Mouse (Mus musculus): ENCODE data around the gene Efr3b.

The Efr3b gene

DNA sequence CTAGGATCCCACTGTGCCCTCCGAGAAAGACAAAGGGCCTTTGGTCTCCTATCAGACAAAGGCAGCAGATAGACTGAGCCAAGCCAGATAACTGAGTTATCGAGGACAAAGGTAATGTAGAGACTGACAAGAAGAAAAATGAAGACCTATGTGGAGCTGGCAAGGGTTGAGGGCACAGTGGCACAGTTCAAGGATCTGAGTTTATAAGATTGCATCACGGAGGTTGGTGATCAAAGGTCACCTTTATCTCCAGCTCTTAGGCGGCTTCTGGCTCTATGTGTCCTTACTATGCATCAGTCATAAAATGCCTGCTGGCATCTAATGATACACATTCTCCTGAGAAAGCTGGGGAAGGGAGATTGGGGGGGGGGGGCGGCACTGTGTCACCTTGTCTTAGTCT is 2.6 kb downstream of the Efr3b start:
- no peak for DNase-seq (ENCODE audit: low spot score)

- DNase-seq (ENCODE audit: low spot score): no peak
These were observed 9.7 kb downstream of the Efr3b start for GRCm38 (mm10) chr12:4029064-4029463.

GRCm38 (mm10) chr12:4028516-4028915 is 10.2 kb downstream of the Efr3b start:
- no peak for DNase-seq (ENCODE audit: low spot score)

GRCm38 (mm10) chr12:4024356-4024755 is 14.4 kb downstream of the Efr3b start:
- DNase-seq (ENCODE audit: low spot score): no peak

DNA sequence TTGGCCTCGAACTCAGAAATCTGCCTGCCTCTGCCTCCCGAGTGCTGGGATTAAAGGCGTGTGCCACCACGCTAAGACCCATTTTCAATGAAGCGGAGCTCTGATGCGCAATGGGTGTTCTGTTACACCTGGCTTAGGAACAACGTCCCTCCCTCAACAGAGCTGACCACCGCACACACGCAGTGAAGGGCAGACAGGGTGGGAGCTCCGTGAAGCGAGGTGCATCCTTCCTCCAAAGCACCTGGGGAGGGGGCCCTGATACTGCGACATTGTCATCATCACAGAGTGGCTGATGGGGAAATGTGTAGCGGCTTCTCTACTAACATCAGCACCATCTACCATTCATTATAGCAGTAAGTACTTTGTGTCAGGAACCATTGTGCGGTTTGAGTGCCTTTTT is 15.2 kb downstream of the Efr3b start:
- DNase-seq (ENCODE audit: low spot score): no peak

DNA sequence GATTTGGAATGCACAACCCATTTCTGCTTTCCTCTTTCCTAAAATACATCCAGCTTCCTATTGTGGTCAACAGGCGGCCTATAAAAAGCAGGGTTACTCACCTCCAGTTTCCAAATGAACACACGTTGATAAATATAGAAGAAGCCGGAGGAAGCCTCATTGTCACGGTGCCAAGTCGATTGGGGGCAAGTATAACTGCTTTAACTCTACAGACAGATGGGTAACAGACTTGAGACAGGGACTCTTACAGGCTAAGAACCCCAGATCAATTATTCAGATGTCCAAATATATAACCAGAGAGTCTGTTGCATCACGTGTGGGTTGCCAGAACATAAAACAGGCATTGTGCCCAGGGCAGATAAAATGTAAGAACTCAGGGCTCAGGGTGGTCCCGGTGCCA is 15.9 kb downstream of the Efr3b start:
- DNase-seq (ENCODE audit: low spot score): no peak

- no peak for DNase-seq (ENCODE audit: low spot score)
These were observed 18.2 kb downstream of the Efr3b start for GRCm38 (mm10) chr12:4020505-4020904.

DNA sequence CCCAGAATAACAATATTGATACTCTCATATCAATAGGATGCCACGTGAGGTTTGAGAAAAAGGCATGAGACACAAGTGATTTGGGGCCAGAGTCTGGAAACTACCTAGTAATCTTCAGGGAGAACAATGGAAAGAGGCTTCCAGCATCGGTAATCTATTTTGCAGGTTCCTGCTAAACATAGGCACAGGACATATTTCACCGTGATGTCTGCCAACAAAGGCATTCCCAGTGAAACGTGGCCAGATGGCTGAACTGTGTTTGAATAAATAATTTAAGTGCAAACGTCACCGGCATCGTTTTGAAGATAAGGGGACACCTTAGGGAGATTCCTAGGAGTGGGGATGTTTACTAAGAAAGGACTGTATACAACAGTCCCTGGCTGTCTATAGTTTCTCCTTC is 22.4 kb downstream of the Efr3b start:
- DNase-seq (ENCODE audit: low spot score): peak; percentile 47

GRCm38 (mm10) chr12:4015741-4016140 is 23.0 kb downstream of the Efr3b start:
- DNase-seq (ENCODE audit: low spot score): no peak

DNA sequence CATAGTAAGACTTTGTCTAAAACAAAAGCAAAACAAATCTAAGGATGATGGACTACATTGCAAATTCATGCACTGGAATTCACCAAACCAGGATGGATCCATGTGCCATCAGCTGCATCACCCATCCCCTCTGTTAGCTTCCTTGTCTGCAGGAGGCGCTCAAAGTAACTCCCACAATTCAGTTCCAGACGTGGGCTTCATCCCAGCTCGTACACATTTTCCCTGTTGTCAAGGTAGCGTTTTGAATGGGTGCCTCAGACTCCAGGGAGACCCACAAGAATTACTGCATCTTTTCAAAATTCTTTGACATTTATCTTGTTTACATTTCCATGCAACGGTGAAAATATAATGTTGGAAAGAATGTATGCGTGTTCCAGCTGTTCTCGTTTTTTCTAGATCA is 23.5 kb downstream of the Efr3b start:
- DNase-seq (ENCODE audit: low spot score): no peak

- no peak for DNase-seq (ENCODE audit: low spot score)
These were observed 27.0 kb downstream of the Efr3b start for GRCm38 (mm10) chr12:4011715-4012114.

- no peak for DNase-seq (ENCODE audit: low spot score)
These were observed 27.4 kb downstream of the Efr3b start for GRCm38 (mm10) chr12:4011301-4011700.

DNA sequence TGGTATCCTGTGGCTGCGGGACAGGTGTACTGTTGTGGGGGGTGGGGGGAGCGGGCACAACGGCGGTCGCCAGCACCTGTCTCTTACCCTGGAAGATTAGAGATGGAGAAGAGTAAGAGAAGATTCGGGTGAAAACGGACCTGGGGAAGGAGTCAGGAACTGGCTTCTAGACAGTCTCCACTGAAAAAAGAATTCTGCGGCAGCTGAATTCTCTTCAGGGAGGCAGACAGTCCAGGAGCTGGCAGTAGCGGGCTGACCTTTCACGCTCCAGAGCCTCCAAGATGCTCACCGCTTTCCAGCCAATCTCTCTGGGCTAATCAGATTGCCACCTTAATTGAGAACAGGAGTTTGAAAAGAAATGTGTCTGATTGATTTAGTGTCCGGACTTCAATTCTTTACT is 30.0 kb downstream of the Efr3b start:
- peak; percentile 67 for DNase-seq (ENCODE audit: low spot score)

DNA sequence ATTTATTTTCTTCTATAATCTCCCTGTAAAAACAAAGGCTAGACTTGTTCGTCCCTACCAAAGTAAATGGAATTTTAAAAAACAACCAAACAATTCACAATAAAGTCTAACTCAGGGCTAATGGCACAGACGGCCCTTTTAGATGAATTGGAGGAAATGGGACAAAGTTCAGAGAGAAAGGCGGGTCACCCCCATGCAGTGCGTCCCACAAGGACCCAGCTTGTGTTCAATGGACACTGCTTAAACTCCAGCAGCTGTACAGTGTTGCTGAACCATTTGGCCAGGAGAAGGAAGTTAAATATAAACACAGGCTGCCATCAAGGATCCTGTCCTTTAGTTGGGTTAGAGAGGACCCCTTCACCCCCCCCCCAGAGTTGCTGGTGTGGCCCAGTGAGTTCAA is 30.9 kb downstream of the Efr3b start:
- DNase-seq (ENCODE audit: low spot score): no peak

- no peak for DNase-seq (ENCODE audit: low spot score)
These were observed 31.5 kb downstream of the Efr3b start for GRCm38 (mm10) chr12:4007181-4007580.

DNA sequence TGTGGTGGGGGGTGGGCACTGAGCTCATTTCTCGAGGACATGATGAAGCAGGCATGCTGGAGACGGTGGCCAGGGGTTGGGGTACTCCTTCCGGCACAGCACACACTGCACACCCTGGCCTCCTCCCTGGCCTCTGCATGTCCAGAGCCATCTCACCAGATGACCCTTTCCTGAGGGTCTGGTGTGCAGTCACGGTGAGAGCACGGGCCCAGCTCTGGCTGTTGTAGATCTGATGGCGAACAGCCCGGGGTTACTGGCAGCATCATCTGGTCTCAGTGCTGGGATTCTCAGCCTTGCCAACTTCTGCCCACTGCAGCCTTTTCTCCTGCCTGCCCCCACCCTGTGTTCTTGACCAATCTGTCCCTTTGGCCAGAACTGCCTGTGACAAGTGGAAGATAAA is 32.6 kb downstream of the Efr3b start:
- no peak for DNase-seq (ENCODE audit: low spot score)

DNA sequence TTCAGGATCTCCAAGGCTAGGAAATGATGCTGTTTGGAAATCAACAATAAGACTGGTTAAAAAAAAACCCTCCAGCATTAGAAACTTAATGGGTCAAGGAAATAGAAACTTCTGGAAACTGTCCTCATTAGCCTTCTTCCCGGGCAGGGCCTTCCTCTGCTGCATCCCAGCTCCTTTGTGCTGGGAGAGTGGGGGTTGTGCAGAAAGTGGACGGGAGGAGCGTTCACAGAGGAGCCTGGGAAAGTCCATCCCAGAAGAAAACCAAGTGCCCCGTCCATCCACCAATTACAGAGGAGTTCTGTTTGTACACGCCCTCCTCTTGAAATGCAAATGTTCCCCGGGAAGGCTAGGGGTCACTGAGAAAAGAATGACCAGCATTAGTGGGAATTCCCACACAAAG is 34.1 kb downstream of the Efr3b start:
- DNase-seq (ENCODE audit: low spot score): peak; percentile 70

- no peak for DNase-seq (ENCODE audit: low spot score)
These were observed 38.3 kb downstream of the Efr3b start for GRCm38 (mm10) chr12:4000406-4000805.

DNA sequence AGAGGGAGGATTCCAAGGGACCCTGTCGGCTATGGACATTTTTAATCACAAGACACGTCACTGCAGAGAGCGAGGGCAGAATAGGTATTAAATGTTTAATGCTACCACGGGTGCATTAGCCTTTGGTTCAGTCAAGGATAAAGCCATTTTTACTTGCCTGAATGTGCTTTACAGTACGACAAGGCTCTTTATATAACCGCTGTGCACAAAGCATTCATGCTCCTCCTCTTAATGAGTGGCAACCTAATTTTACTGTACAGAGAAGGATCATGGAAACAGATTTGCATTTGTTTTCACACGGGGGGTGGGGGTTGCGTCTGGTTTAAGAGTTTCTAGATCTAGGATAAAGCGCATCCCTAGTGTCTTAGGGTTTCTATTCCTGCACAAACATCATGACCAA is 42.0 kb downstream of the Efr3b start:
- no peak for DNase-seq (ENCODE audit: low spot score)

DNA sequence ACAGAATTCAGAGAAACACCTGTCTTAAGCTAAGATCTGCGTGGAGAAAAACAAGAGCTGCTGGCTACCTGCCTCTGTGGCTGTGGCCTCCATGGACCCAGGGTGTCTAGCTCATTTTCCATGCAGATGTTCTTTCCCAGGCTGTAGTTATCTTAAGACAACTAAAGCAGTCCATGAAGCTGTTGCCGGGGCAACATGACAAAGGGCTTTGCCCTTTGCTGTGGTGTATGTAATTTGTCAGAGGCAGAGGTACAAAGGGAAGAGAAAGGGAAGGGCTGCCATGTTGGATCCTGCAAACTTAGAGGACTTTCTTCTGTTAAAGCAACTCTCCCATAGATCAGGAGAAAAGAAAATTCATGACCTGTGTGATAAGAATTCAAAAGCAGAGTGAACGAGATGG is 47.7 kb downstream of the Efr3b start:
- no peak for DNase-seq (ENCODE audit: low spot score)

- DNase-seq (ENCODE audit: low spot score): no peak
These were observed 48.8 kb downstream of the Efr3b start for GRCm38 (mm10) chr12:3989943-3990342.

- DNase-seq (ENCODE audit: low spot score): no peak
These were observed 54.3 kb downstream of the Efr3b start for GRCm38 (mm10) chr12:3984446-3984845.

DNA sequence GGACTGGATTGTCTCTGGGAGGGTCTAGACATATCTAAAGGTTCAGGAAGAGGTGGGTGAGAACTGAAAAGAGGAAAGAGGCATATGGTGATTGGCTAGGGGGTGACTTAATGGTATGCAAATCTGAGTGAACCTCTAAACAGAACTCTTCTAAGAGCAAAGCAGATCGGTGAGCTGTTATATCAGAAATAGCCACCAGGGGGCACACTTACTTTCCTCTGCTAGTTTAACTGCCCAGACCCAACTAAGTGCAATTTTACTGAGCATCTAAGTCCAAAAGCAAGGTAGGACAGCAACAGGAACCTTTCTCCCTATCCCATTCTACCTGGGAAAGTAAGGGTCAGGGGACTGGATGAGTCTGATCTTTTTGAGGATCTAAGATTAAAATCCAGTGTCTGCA is 55.0 kb downstream of the Efr3b start:
- peak; percentile 97 for DNase-seq (ENCODE audit: low spot score)

- no peak for DNase-seq (ENCODE audit: low spot score)
These were observed 56.5 kb downstream of the Efr3b start for GRCm38 (mm10) chr12:3982257-3982656.

Measured in retina, embryonic 14.5 days (tissue).